Mouse (Mus musculus) myocyte (in vitro differentiated cells): Measurements from ENCODE around the gene Tmeff2.
A peak's percentile ranks its signal among the peaks of the same experiment; 100 is the strongest.

Experiments
- E2F4 ChIP-seq: IDR thresholded peaks from one replicate; pipeline ENCODE4 v1.6.1; 2011; ENCODE audit warnings: mild to moderate bottlenecking, control low read depth, moderate library complexity; ENCODE audit not compliant: insufficient read depth
- MAX ChIP-seq: IDR thresholded peaks from one replicate; pipeline ENCODE4 v1.6.1; 2011; ENCODE audit warnings: low read depth, mild to moderate bottlenecking, control low read depth
- MYOG ChIP-seq, 3 experiments: IDR thresholded peaks; one replicate each; pipeline ENCODE4 v1.6.1; 2011; ENCODE audit warnings: control low read depth in 2 of 3, low read depth in 2 of 3, mild to moderate bottlenecking in 2 of 3; ENCODE audit not compliant: insufficient read length in 2 of 3, control insufficient read depth in 1 of 3, insufficient read depth in 1 of 3
- POLR2A ChIP-seq: IDR thresholded peaks from one replicate; pipeline ENCODE4 v1.6.1; 2011; ENCODE audit warnings: low read depth, mild to moderate bottlenecking, control low read depth, moderate library complexity; ENCODE audit not compliant: insufficient read length
- POLR2AphosphoS2 ChIP-seq: IDR thresholded peaks from one replicate; pipeline ENCODE4 v1.6.1; 2011; ENCODE audit warnings: low read depth, control low read depth; ENCODE audit not compliant: insufficient read length
- TCF3 ChIP-seq: IDR thresholded peaks from one replicate; pipeline ENCODE4 v1.6.1; 2011; ENCODE audit warnings: low read depth, control low read depth; ENCODE audit not compliant: insufficient read length
- USF1 ChIP-seq: IDR thresholded peaks from one replicate; pipeline ENCODE4 v1.6.1; 2011; ENCODE audit warnings: low read depth, mild to moderate bottlenecking, control low read depth, moderate library complexity

DNA sequence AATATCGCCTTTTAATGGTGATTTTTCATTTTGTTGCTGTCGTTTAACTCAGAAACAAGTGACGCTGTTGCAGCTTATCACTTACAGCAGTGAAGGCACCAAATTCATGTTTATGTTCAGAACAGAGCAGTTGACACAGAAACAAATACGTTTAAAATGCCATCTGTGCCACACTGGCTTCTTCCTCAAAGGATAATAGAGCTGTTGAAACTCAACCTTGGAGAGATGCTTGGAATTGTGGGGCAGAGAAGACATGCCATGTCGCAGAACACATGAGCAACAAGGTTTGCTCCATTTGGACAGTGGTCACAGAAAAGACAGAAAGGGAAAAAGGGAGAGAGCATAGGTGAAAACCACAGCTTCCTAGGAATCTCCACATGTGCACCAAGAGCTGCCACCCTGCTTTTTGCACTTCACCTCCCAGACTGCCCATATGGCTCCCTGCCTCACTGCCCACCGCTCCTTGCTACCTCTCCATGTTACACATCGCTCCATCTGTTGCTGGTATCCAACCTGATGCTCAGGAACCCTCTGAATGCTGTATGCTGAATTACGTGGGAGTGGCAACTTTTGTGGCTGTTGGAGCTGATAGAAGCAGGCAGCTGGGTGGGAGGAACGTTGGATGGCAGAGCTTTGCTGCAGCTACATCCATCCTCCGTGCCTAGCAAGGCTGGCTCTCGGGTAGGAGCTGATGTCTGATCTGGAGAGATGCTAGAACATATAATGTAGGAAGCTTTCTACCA is 298.8 kb downstream of the Tmeff2 start:
- no peak for TF ChIP-seq TCF3
- no peak for TF ChIP-seq MAX
- TF ChIP-seq MYOG (IDR thresholded peaks at IDR 0.05; ENCODE audit: control insufficient read depth in 1 of 3, insufficient read depth in 1 of 3, insufficient read length in 2 of 3, low read depth in 2 of 3): peak in 1 of 3 experiments; percentile 54
- TF ChIP-seq USF1: no peak
- no peak for TF ChIP-seq POLR2AphosphoS2
- TF ChIP-seq E2F4: no peak
- no peak for TF ChIP-seq POLR2A
